Mouse (Mus musculus) liver, embryonic 16.5 days (tissue): ENCODE data around the gene Slc9c1. TPM values are rescaled to one million over a fixed set of nuclear protein-coding genes. Genes with fewer than 3 reads are reported as not detected.
A peak's percentile ranks its signal among the peaks of the same experiment; 100 is the strongest.

Experiments
- ATAC-seq: fragments of 200-750 bp; cut with Nextera tagmentation; 2 replicates; pipeline ENCODE4 v1.8.0; 2017; ENCODE audit warnings: low read depth, mild to moderate bottlenecking, moderate number of reproducible peaks, moderate library complexity
- H3K27ac ChIP-seq: fragments of 300-500 bp; sonication (generic); 2 replicates; pipeline ENCODE4 v1.5.1; 2014; ENCODE audit warnings: mild to moderate bottlenecking, low read length
- H3K27me3 ChIP-seq: fragments of 300-500 bp; sonication (generic); 2 replicates; pipeline ENCODE4 v1.6.1; 2014; ENCODE audit warnings: low read depth, low read length, mixed read lengths; ENCODE audit not compliant: control insufficient read depth, insufficient read depth
- H3K36me3 ChIP-seq: fragments of 300-500 bp; sonication (generic); 2 replicates; pipeline ENCODE4 v1.6.1; 2014; ENCODE audit warnings: mild to moderate bottlenecking; ENCODE audit not compliant: control insufficient read depth, insufficient read depth
- H3K4me1 ChIP-seq: fragments of 300-500 bp; sonication (generic); 2 replicates; pipeline ENCODE4 v1.6.1; 2014; ENCODE audit warnings: low read depth, low read length, mixed read lengths; ENCODE audit not compliant: control insufficient read depth
- H3K4me2 ChIP-seq: fragments of 300-500 bp; sonication (generic); 2 replicates; pipeline ENCODE4 v1.6.1; 2014; ENCODE audit warnings: low read depth, low read length, mixed read lengths
- H3K4me3 ChIP-seq: fragments of 300-500 bp; sonication (generic); 2 replicates; pipeline ENCODE4 v1.5.1; 2014; ENCODE audit warnings: low read depth, mild to moderate bottlenecking, low read length
- H3K9ac ChIP-seq: fragments of 300-500 bp; sonication (generic); 2 replicates; pipeline ENCODE4 v1.6.1; 2014; ENCODE audit warnings: low read depth, low read length
- H3K9me3 ChIP-seq: fragments of 300-500 bp; sonication (generic); replicated peaks from 2 replicates; pipeline ENCODE4 v1.6.1; 2016; ENCODE audit warnings: low read length; ENCODE audit not compliant: control insufficient read depth
- WGBS: fragments of 180-500 bp; shearing (Covaris S2); extraction: QIAGEN DNeasy Blood & Tissue Kit; methylation state at CpG from one replicate; pipeline ENCODE4 v1.1.7; 2014; ENCODE audit not compliant: insufficient replicate concordance; 5-methylcytosine and 5-hydroxymethylcytosine counted together
- polyA plus RNA-seq: library from polyadenylated mRNA; unstranded; fragments of >200 nt; fragmentation: Nextera tagmentation; extraction: Ambion mirVana; gene quantifications from 2 replicates; pipeline ENCODE4 v1.2.1, GENCODE M21; 2015

Gene Slc9c1
- polyA plus RNA-seq, 1 experiment from 2014 or later, result not detected

DNA sequence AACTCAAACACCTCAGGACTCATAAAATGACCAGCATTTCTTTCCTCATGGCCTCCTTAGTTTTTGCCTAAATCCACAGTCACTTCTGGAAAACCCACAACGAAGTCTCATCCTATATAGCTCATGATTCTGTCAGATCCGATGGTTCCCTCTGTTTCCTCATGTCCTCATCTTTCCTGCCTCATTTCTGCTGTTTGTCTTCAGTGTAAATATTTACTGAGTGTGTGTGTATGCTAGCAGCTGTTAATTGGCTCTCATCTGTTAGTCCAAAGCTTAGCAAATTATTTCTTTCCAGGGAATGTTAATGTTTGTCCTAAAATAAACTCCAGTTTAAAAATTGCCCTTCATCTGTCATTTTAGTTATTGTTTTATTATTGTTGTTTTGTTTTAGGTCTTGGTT lies 16.5 kb downstream of the Slc9c1 start:
- ATAC-seq, result no peak
- H3K9ac ChIP-seq, result no peak overlapping the region
- H3K9me3 ChIP-seq, result no peaks in the 10 kb centered on the region
- H3K4me3 ChIP-seq, result no peak overlapping the region
- no peak overlapping the region for H3K27ac ChIP-seq
- H3K27me3 ChIP-seq, result no peaks in the 10 kb centered on the region
- no peak overlapping the region for H3K4me2 ChIP-seq
- no peaks in the 10 kb centered on the region for H3K4me1 ChIP-seq
- WGBS, result 31% methylated on average over 2 of the region's 2 CpGs
- H3K36me3 ChIP-seq, result no peaks in the 10 kb centered on the region

GRCm38 (mm10) chr16:45561747-45562146 lies 26.6 kb downstream of the Slc9c1 start:
- Histone ChIP-seq H3K27ac (no peak overlapping the region), H3K9ac (no peak overlapping the region), H3K9me3 (no peaks in the 10 kb centered on the region), H3K27me3 (no peaks in the 10 kb centered on the region), H3K4me3 (no peak overlapping the region), H3K4me2 (no peak overlapping the region), H3K4me1 (no peaks in the 10 kb centered on the region), H3K36me3 (no peaks in the 10 kb centered on the region)
- ATAC-seq, result no peak
- 21% methylated on average over 3 of the region's 3 CpGs for WGBS

DNA sequence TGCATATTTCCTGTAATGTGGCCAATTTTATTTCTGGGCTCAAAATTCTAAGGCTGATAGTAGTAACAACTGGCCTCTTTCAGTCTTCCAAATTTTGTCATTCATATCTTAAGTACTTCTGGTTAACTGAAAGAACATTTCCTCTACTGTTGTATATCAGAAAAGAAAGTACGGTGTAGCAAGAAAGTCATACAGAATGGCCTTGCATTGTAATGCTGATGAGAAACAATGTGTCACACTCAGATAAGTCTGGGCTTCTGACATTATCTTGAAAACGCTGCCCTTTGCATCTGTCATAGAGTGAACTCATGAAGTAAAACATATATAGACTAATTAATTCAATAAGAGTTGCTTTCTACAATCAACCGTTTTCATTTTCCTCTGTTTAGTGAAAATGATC lies 37.2 kb downstream of the Slc9c1 start:
- WGBS, result 23% methylated on average over 3 of the region's 3 CpGs
- ATAC-seq, result peak; percentile 84
- no peak overlapping the region for H3K4me3 ChIP-seq
- no peaks in the 10 kb centered on the region for H3K36me3 ChIP-seq
- H3K9me3 ChIP-seq, result no peaks in the 10 kb centered on the region
- no peak overlapping the region for H3K4me2 ChIP-seq
- H3K27me3 ChIP-seq, result no peaks in the 10 kb centered on the region
- no peaks in the 10 kb centered on the region; the same call in 1 of the 2 replicates for H3K4me1 ChIP-seq
- peak overlapping the region; percentile 47; the same call in 1 of the 2 replicates for H3K27ac ChIP-seq
- no peak overlapping the region for H3K9ac ChIP-seq

GRCm38 (mm10) chr16:45579883-45580282 lies 44.8 kb downstream of the Slc9c1 start:
- H3K36me3 ChIP-seq, result no peaks in the 10 kb centered on the region
- ATAC-seq, result no peak
- H3K9ac ChIP-seq, result no peak overlapping the region
- H3K27ac ChIP-seq, result no peak overlapping the region
- no peaks in the 10 kb centered on the region for H3K9me3 ChIP-seq
- 54% methylated on average over 12 of the region's 12 CpGs for WGBS
- no peak overlapping the region for H3K4me2 ChIP-seq
- no peaks in the 10 kb centered on the region for H3K27me3 ChIP-seq
- H3K4me1 ChIP-seq, result no peaks in the 10 kb centered on the region
- H3K4me3 ChIP-seq, result no peak overlapping the region

DNA sequence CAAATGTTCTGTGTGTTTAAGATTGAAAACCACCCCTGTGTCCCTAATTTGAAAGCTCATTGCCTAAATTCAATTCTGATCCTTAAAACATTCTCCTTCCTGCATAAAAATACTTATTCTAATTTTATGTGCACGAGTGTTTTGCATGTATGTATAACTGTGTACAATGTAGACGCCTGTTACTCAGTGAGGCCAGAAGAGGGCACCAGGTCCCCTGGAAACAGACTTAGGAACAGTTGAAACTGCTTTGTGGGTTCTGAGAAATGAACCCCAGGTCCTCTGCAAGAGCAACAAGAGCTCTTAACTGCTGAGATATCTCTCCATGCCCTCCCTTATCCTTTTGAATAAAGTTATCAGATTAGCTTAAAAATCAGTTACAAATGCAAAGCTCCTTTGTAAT lies 47.4 kb downstream of the Slc9c1 start:
- Histone ChIP-seq H3K36me3 (no peaks in the 10 kb centered on the region), H3K4me1 (no peaks in the 10 kb centered on the region), H3K9me3 (no peaks in the 10 kb centered on the region), H3K4me3 (no peak overlapping the region), H3K27me3 (no peaks in the 10 kb centered on the region), H3K4me2 (no peak overlapping the region), H3K27ac (no peak overlapping the region), H3K9ac (no peak overlapping the region)
- no peak for ATAC-seq
- 11% methylated on average over 2 of the region's 2 CpGs for WGBS

GRCm38 (mm10) chr16:45593656-45594055 lies 58.5 kb downstream of the Slc9c1 start:
- 68% methylated on average over 1 of the region's 1 CpGs for WGBS
- H3K27ac ChIP-seq, result no peak overlapping the region
- H3K36me3 ChIP-seq, result no peaks in the 10 kb centered on the region

GRCm38 (mm10) chr16:45595494-45595893 lies 60.4 kb downstream of the Slc9c1 start:
- H3K4me1 ChIP-seq, result no peaks in the 10 kb centered on the region

More at GRCm38 (mm10) chr16:45593656-45594055, 58.5 kb downstream of the Slc9c1 start:
- Histone ChIP-seq H3K9me3 (no peaks in the 10 kb centered on the region), H3K27me3 (no peaks in the 10 kb centered on the region), H3K4me1 (no peaks in the 10 kb centered on the region), H3K9ac (no peak overlapping the region), H3K4me2 (no peak overlapping the region), H3K4me3 (no peak overlapping the region)
- ATAC-seq, result no peak

GRCm38 (mm10) chr16:45608481-45608954 lies 73.4 kb downstream of the Slc9c1 start:
- Histone ChIP-seq H3K4me1 (no peaks in the 10 kb centered on the region; the same call in none of the 2 replicates), H3K4me2 (no peak overlapping the region), H3K27ac (no peak overlapping the region; the same call in 1 of the 2 replicates), H3K36me3 (no peaks in the 10 kb centered on the region), H3K27me3 (no peaks in the 10 kb centered on the region), H3K4me3 (no peak overlapping the region), H3K9me3 (no peaks in the 10 kb centered on the region), H3K9ac (no peak overlapping the region)
- 25% methylated on average over 4 of the region's 4 CpGs for WGBS
- ATAC-seq, result peak; percentile 89

More at GRCm38 (mm10) chr16:45595494-45595893, 60.4 kb downstream of the Slc9c1 start:
- H3K9ac ChIP-seq, result no peak overlapping the region
- no peak for ATAC-seq
- no peak overlapping the region for H3K4me3 ChIP-seq
- no peaks in the 10 kb centered on the region for H3K27me3 ChIP-seq
- H3K27ac ChIP-seq, result no peak overlapping the region
- no peaks in the 10 kb centered on the region for H3K9me3 ChIP-seq
- no peaks in the 10 kb centered on the region for H3K36me3 ChIP-seq
- no peak overlapping the region for H3K4me2 ChIP-seq

GRCm38 (mm10) chr16:45609300-45609699 lies 74.2 kb downstream of the Slc9c1 start:
- ATAC-seq, result no peak
- 37% methylated on average over 3 of the region's 3 CpGs for WGBS
- peak overlapping the region; percentile 48; the same call in 1 of the 2 replicates for H3K27ac ChIP-seq

More at GRCm38 (mm10) chr16:45609300-45609699, 74.2 kb downstream of the Slc9c1 start:
- Histone ChIP-seq H3K4me3 (no peak overlapping the region), H3K4me2 (no peak overlapping the region), H3K4me1 (no peaks in the 10 kb centered on the region; the same call in none of the 2 replicates), H3K27me3 (no peaks in the 10 kb centered on the region), H3K9me3 (no peaks in the 10 kb centered on the region), H3K36me3 (no peaks in the 10 kb centered on the region), H3K9ac (no peak overlapping the region)
